Mouse (Mus musculus) ovary, postnatal 10 days (tissue): ENCODE results near the gene Mxd4.

Experiments
- DNase-seq: peaks from one replicate; pipeline ENCODE4 v3.0.0; 2022; ENCODE audit warnings: low spot score

Gene Mxd4

DNA sequence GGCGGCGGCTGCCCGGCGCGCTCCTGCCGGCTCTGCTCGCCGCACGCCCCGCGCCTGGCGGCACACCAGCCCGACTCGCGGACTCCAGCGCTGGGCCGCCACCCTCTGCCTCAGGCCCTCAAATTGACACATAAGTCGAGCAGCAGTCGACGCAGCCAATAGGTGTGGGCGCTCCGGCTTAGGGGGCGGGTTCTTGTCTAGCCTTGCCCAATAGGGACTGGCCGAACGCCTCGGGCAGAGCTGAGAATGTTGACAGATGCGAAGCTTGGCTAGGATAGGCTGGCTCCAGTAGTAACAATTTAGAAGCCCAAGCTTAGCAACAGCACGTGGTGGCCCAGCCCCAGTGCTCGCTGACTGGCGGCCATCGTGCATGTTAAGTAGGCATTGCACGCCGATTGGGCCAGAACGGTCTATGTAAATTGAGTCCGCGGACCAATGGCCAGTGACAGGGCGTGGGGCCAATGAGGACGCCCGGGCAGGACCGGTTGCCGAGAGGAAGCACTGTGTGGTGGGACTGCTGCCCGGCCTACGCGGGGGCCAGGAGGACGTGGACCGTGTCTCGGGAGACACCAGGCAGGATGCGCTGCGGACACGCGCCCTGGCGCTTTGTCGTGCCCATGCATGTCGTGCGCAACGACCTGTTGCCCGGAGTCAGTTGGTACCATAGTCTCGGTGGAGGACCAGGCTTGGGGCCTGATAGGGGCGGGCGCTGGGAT lies at the start of gene Mxd4:
TSS of gene Mxd4 (minus strand) at position 120 of the 716 bp plus-strand sequence.
- DNase-seq, result peak; percentile 97

DNA sequence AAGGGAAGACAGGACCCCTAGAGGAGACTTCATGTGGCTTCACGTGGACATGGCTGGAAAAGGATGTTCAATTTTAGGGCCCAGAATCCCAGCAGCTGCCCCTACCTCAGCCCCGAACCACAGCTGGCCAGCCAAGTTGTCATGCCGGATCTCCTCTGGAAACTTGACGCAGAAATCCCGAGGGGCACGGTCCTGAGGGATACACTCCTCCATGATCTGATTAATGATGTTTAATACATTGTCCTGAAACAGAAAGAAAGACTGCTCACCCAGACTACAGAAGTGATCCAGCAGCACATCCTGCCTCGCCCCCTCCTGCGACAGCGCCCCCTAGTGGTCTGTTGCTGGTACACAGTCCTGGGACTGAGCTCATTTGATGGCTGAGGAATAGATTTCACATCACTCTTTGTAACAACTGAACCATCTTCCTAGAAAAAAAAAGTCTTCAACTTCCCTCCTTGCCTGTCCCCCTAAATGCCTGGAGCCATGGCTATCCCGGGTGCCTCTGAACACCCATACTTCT lies 48.4 kb upstream of the Mxd4 start:
- no peak for DNase-seq

DNA sequence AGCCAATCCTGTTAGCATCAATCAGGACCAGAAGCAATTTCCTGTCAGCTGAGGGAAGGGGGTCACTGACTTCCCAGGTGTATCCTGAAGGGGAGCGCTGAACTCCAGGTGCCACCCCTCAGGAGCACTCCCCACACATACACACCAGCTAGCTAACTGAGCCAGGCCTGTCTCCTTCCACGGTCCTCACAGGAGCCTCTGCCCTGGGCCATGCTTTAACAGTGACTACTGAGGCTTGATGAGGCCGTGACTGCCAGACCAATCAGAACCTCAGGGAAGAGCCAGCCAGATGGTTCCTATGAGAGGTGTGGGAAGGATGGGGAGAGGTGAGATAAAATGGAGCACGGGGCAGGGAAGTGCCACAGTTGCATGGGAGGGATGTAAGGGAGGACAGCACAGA lies 47.5 kb upstream of the Mxd4 start:
- no peak for DNase-seq

DNA sequence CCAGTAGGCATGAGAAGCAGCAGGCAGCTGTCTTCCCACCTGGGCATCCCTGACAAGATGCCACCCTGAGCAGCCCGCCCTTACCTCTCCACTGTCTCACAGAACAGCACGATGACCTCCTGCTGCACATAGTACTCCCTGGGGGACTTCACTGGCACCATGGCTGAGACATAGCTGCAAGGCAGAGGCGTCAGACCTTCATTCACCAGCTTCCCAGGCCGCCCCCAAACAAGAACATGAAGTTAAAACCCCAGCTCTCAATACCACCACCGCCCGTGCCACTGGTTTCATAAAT lies 45.6 kb upstream of the Mxd4 start:
- DNase-seq, result no peak

DNA sequence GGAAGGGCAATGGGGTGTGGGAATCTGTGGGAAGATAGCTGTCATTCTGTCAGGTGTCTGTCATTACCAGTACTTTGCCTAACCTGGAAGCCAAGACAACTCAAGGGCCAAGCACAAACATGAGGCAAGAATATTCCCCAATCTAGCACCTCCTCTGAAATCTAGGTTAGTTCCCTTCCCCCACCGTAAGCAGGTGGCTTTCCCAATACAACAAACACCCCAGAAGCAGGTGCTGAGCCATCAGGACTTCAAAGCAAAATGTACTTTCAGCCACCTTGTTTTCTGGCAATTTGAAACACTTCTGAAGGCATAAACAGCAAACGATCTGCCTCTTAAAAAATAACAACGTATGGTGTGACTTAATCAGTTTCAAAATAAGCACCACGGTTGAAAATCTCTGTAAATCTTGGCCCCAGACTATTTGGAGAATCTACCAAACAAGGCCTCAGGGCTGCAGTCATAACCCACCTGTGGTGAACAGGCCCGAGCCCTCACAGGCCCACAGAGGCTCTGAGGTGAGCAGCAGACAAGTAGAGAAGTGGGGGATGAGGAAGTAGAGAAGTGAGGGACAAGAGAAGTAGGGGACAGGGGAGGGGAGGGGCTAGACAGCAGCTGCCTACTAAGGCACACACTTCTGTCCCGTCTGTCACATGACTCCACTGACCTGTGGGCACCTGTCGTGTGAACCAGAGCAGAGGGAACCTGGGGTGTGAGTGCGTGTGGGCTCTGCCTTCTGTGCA lies 45.1 kb upstream of the Mxd4 start:
- no peak for DNase-seq

DNA sequence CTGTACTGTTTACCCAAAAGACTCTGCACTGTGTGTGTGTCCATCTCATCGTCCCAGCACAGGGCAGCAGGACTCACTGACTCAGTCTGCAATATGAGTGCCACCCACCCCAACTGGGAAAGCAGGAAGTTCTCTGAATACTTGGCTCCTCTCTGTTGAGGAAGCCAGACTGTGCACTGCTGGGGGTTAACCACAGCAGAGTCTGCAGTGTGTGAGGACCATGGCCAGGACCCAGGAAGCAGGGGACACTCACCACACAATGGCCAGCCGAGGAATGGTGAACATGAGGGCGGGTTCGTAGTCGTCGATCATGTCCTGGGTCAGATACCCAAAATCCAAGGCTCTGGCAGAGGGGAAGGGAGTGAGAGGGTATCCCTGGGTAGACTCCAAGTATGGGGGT lies 44.4 kb upstream of the Mxd4 start:
- no peak for DNase-seq

DNA sequence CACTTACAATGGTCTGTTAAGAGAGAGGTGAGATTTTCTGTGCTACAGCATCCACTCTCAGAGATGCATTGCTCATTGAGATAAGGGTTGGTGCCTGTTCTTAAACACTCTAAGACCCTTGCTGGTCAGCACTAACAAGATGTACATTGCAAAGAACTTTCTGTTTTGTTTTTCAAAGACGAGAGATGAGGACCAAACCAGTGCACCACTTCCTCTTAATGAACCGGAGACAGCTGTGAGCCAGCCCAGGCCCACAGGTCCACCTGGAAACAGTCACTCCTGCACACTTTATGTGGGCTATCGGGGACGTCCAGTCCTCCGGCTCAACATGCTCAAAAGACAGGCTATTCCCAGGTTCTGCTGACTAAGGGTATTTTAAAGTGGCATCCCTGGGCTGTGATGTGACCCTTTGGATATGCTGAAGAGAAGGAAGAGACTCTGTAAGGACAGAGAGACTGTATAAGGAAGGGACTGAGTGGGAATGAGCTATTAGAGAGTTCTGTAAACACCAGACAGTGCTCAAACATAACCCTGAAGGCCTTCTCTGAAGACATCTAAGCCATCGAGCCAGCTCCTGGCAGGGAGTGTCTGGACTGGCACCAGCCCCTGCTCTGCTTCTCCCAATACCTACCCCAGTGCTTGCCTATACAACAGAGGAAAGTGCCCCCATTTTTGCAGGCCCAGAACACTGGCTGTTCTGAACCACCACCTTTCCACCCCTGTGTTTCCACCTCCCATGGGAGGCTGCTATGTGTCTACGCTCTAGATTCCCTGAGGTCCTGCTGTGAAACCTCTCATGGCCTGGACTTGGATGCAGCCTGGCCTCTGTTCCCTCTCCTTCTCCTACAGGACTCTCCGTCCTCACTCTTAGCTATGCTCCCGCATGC lies 43.3 kb upstream of the Mxd4 start:
- no peak for DNase-seq

DNA sequence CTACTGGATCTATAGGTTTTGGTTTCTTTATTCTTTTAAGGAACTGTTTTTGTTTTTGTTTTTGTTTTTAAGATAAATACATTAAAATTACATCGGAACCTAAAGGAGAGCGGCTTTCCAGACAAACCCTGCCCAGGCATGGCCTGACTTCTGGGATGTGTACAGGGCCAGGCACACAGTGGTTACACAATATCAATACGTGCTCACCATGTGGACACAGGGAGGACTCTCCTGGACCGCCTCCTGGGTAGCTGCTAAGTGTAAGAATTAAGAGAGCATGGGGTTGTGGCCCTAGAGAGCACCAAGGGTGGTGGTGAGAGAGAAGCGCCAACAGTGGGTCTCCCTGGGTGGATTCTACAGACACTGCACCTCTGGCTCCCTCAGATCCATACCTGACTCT lies 42.0 kb upstream of the Mxd4 start:
- no peak for DNase-seq

DNA sequence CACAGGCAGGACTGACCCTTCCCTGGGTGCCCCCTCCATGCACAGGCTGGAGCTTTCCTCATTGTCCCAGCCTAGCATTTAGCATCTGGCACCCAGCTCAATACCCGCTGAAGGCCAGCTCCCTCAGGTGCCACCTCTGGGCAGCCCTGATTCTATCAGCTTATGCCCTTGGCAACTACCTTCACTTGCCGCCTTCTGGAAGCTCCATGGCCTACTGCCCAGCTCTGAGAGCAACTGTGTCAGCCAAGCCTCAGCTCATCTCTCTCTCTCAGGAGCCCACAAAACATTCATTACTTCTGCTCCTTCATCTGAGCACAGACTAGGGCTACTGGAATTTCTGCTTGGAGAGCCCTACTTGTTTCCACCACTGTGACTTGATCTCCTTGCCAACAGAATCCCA lies 38.0 kb upstream of the Mxd4 start:
- no peak for DNase-seq

DNA sequence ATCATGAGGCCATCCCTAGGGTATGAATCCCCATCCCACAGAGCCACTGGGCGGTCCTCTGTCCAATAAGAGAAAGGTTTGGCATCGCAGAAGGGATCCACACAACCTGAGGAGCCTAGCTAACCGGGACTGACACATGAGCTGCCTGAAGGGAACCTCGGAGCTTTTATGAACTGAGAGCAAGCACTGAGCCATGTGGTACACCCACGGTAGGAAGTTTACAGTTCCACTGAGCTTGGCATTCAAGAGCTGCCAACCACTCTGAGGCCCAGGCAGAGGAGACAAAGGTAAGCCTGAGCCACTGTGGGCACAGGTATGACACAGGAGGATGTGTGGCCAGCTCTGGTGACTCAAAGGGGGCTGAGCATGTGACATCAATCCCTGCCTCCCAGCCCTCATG lies 37.0 kb upstream of the Mxd4 start:
- DNase-seq, result no peak

DNA sequence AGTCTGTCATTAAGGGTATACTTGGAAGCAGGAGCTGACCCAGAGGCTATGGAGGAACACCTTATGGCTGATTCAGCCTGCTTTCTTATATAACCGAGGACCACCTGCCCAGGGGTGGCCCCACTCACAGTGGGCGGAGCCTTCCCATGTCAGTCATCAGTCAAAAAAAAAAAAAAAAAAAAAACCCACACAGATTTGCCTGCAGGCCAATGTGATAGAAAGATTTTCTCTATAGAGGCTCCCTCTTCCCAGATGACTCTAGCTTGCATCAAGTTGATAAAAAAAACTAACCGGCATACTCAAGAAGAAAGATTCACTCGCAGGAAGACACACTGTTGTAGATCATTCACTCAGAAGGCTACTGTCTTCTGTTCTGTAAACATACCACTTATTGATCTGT lies 32.5 kb upstream of the Mxd4 start:
- DNase-seq, result no peak

DNA sequence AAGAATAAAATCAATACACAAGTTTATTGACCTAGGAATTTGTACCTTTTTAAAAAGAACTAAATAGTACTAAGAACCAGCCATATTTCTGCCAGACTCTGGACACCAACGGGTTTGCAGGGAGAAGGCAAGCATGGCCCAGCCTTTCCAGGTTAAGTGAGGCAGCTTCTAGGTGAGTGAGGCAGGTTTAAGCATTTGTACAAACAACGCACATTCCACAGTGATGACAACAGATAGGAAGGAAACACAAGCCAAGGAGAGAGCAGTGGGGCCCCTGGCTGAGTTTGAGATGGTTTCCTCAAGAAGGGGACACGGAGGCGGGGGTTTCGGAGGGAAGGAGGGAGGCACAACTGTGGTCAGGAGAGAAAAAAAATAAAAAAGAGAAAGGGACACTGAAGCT lies 31.2 kb upstream of the Mxd4 start:
- DNase-seq, result no peak

DNA sequence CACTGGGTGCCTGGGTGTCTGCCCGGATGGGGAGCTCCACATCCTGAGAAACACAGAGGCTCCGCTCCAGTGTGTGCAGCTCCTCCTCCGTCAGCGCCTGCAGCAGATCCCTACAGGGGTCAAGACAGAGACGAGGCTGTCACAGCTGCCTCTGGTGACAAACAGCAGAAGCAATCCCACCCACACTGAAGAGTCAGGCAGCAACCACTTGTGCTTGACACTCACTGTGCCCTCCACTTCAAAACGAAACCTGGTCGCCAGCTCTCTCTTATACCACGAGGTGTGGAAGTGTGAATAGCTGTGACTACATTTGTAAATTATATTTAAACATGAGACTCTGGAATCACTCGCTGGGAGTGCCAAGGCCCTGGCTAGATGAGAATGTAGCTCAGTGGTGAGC lies 30.2 kb upstream of the Mxd4 start:
- no peak for DNase-seq

DNA sequence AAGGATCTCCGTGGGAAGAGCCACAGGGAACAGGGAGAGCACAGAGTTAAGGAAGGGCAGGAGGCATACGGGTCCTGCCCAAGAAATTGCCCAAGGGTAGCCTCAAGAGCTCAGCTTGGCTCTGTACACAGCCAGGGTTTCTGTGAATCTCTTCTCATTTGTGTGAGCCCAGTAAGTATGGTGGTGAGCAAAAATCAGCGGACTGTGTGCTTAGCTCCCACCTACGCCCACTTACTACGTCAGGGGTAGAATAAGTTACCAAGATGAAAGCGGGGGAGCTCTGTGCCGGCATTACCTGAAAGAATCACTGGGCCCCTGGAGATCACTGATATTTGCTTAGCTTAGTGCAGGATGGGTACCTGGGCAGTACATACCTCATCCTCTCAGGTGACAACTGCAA lies 28.5 kb upstream of the Mxd4 start:
- no peak for DNase-seq

DNA sequence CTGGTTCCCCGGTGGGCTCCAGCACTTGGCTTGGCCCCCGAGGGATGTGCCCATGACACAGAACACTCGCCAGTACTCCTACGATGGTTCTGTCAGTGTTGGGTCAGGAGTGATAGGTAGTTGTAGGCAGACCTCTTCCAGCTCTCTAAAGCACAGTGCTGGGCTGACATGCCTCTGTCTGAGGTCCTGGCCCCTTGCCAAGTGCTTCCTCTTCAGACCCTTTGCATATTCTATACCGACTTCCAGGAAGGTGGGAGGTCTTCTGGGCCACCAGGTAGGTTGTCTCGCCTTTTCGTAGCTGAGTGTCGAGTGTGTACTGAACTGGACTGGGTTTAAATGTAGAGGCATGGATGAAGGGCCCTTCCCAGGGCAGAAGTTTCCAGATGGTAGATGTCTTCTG lies 26.1 kb upstream of the Mxd4 start:
- DNase-seq, result no peak

DNA sequence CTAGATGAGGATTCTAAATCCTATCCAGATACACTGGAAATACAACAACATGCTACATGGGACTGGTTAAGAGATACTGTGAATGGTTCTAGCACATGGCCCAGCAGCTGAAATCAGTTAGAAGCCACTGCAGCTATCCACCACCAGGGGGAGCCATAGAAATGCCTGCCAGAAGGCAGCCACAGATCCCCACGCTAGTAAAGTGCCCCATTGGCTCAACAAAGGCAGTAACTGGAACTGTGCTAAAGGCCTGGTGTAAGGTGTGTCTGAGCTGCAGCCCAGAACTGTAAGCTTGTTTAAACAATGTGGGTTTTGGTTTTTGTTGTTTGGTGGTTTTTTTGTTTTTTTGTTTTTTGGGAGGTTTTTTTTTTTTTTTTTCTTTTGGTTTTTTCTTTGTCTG lies 22.8 kb upstream of the Mxd4 start:
- DNase-seq, result peak; percentile 30

DNA sequence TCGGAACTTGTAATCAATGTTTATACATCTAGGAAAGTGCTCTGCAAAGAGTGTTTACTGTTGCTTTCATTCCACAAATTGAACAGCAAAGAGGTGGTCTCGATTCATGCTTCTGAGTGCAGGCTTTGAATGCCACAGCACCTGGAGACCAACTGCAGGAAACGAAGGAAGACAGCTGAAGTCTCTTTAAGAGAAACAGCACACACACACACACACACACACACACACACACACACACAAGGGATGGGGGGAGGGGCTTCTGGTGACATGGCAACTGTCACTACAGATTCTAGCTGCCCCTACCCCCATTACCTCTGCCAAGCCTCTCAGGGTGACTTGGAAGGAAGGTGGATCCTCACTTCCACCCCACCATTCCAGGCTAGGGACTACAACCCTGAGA lies 20.0 kb upstream of the Mxd4 start:
- no peak for DNase-seq

DNA sequence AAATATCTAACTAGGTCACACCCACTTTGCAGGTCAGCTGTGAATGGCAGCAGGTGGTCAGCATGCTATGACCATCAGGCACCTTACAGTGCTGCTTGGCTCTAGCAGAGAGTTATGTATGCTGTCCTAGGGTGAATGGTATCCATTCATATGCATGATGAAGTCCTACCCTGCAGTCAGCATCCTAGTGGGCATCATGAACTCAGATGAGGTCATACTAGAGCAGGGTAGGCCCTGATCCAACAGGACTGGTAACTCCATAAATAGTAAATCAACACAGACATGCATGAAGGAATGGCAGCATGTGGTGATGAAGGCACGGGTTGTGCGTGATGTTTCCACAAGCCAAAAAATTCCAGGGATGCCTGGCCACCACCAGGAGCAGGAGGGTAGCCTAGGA lies 18.3 kb upstream of the Mxd4 start:
- no peak for DNase-seq

DNA sequence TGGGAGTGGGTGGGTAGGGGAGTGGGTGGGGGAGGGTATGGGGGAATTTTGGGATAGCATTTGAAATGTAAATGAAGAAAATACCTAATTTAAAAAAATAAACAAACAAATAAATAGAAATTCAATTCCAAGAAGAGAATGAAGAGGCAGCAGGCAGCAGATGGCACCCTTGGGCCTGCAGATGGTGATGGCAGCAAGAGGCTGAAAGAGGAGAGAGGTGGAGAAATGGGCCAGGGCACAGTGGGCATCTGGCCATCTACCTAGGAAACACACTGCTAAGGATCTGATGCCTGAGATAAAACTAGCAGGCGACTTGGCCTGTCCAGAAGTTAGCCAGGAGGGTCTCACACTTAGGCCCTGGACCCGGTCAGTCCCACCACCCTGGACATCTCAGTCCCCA lies 17.4 kb upstream of the Mxd4 start:
- no peak for DNase-seq

DNA sequence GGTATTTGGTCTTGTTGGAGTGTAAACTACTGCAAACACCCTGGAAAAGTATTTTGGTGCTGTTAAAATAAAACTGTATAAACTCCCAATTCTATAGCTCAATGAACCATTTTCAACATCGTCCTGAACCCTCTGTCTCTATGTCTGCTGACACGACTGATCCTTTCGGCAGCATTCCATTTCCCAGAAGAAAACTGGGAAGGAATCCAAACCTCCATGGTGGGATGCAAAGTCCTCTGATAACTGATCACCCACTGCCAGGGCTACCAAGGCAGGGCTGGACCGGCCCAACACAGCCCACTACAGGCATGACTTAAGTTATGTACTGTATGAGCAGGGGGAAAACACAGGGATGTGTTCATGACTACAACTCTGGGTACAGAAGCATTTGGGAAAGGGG lies 14.5 kb upstream of the Mxd4 start:
- DNase-seq, result no peak

DNA sequence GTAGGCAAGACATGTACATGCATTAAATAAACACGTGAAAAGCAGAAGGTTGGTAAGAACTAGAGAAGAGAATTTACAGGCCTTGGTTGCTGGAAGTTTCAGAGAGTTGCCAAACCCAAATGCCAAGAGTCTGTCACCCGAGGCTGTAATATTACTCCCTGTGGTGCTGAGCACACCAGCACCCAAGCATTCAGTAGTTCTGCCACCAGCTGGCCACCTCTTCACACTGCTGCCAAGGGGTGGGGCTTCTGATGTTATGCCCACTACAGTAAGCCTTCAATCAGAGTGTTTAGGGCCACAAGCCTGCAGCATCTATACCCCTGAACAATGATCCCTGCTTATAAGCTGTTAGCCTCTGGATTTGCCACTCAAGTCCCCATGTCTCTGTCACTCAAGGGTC lies 13.9 kb upstream of the Mxd4 start:
- no peak for DNase-seq

DNA sequence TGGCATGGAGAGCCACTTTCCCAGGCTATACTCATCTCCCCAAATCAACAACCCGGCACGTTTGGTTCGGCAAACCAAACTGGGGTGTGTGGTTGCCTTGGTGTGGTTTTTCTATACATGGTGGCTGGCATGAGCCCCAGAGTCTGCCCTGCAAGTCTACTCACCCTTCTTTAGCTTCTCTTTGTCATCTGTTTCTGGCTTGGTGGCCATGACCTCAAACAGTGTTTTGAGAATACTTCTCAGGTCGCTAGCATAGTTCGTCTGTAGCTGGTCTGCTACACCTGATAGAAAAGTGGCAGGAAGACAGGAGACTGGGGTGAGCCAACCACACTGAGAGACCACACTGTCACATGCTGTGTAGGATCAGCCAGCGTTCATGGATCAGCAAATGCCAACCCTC lies 11.1 kb upstream of the Mxd4 start:
- no peak for DNase-seq

DNA sequence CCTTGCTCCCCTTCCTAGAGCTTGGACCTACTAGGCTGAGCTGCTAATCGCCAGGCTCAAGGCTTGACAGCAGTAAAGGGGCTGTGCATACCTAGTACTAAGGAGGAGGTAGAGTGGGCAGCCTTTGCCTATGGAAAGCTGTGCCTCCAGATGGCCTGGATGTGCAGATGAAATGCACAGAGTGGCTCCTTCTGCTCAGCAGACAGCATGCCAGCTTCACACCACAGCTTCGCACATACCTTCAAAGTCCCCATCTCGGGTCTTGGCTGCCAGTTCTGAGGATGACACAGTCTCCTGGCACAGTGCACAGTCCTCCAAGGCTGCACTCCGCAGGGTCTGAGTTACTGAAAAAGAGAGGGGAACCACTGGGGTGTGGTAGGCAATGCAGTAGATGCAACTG lies 9.7 kb upstream of the Mxd4 start:
- DNase-seq, result no peak
